Mouse (Mus musculus) frontal cortex, postnatal 10 days (tissue): ENCODE measurements at regions not wholly inside any gene's neighbourhood (a gene's known extent, or its start where the extent isn't known, plus 50 kb on each side); places are given as distances from the start of the nearest gene placed in this dataset.
"Not testable (repeated sequence)": the region's sequence is repeated elsewhere in the genome, so short reads cannot be mapped to it uniquely, and the experiment has no call there.

Experiments used
- DNase-seq, 2 experiments: peaks; one replicate each; pipeline ENCODE4 v3.0.0; 2022; ENCODE audit warnings: low spot score in 2 of 2, mixed read lengths in 1 of 2

- DNase-seq = not testable (repeated sequence)
Observed at GRCm38 (mm10) chr11:91167336-91167735, 410.0 kb downstream of the Kif2b start.

GRCm38 (mm10) chr11:91133753-91134270 is 443.5 kb downstream of the Kif2b start:
- DNase-seq = no peak

- DNase-seq = no peak
Observed at GRCm38 (mm10) chr11:91132771-91133380, 444.5 kb downstream of the Kif2b start.

- no peak for DNase-seq
Observed at GRCm38 (mm10) chr11:91131960-91132359, 443.8 kb upstream of the Tom1l1 start.

GRCm38 (mm10) chr11:91098186-91098585 is 410.0 kb upstream of the Tom1l1 start:
- DNase-seq = no peak

GRCm38 (mm10) chr11:91097552-91097951 is 409.4 kb upstream of the Tom1l1 start:
- DNase-seq = no peak

GRCm38 (mm10) chr11:91096000-91096652 is 408.0 kb upstream of the Tom1l1 start:
- no peak for DNase-seq

GRCm38 (mm10) chr11:91065365-91065764 is 377.2 kb upstream of the Tom1l1 start:
- no peak for DNase-seq

- no peak for DNase-seq
Observed at GRCm38 (mm10) chr11:91056966-91057597, 368.9 kb upstream of the Tom1l1 start.

GRCm38 (mm10) chr11:91053321-91053720 is 365.2 kb upstream of the Tom1l1 start:
- DNase-seq = no peak

- DNase-seq = no peak
Observed at GRCm38 (mm10) chr11:91051646-91052045, 363.5 kb upstream of the Tom1l1 start.

- no peak for DNase-seq
Observed at GRCm38 (mm10) chr11:91041486-91041885, 353.3 kb upstream of the Tom1l1 start.
